Mouse (Mus musculus): ENCODE results near the gene Ehd2.
"Not testable (repeated sequence)": the region's sequence is repeated elsewhere in the genome, so short reads cannot be mapped to it uniquely, and the experiment has no call there.

GRCm38 (mm10) chr7:15915695-15916094 lies 51.7 kb downstream of the Ehd2 start:
- TF ChIP-seq CTCF (IDR thresholded peaks at IDR 0.05; ENCODE audit: low read depth, low read length); POLR2A (IDR thresholded peaks at IDR 0.05; ENCODE audit: insufficient read depth, low read length); EP300 (IDR thresholded peaks at IDR 0.05; ENCODE audit: insufficient read depth, low read depth, low read length): not testable (repeated sequence)

Data from ES-Bruce4 (cell line).